Mouse (Mus musculus) intestine, postnatal 0 days (tissue): ENCODE measurements around the gene Tmed2. TPM values are rescaled to one million over a fixed set of nuclear protein-coding genes. Genes with fewer than 3 reads are reported as not detected.
A peak's percentile ranks its signal among the peaks of the same experiment; 100 is the strongest.

Source experiments
- ATAC-seq: fragments of 200-750 bp; cut with Nextera tagmentation; 2 replicates; pipeline ENCODE4 v1.8.0; 2017; ENCODE audit warnings: mild to moderate bottlenecking, moderate TSS enrichment, moderate library complexity
- H3K27ac ChIP-seq: fragments of 300-500 bp; sonication (generic); 2 replicates; pipeline ENCODE4 v1.5.1; 2014; ENCODE audit warnings: mild to moderate bottlenecking, low read depth, low read length, moderate library complexity
- H3K27me3 ChIP-seq: fragments of 300-500 bp; sonication (generic); replicated peaks from 2 replicates; pipeline ENCODE4 v1.6.1; 2014; ENCODE audit warnings: low read length, mixed read lengths; ENCODE audit not compliant: control insufficient read depth, insufficient read depth
- H3K36me3 ChIP-seq: fragments of 300-500 bp; sonication (generic); 2 replicates; pipeline ENCODE4 v1.6.1; 2014; ENCODE audit warnings: mild to moderate bottlenecking, moderate library complexity; ENCODE audit not compliant: control insufficient read depth, insufficient read depth
- H3K4me1 ChIP-seq: fragments of 300-500 bp; sonication (generic); replicated peaks from 2 replicates; pipeline ENCODE4 v1.6.1; 2014; ENCODE audit warnings: antibody characterized with exemption, low read length, mixed read lengths; ENCODE audit not compliant: control insufficient read depth, insufficient read depth
- H3K4me2 ChIP-seq: fragments of 300-500 bp; sonication (generic); replicated peaks from 2 replicates; pipeline ENCODE4 v1.6.1; 2014; ENCODE audit warnings: low read depth, mild to moderate bottlenecking, moderate library complexity
- H3K4me3 ChIP-seq: fragments of 300-500 bp; sonication (generic); 2 replicates; pipeline ENCODE4 v1.5.1; 2014; ENCODE audit warnings: low read depth, low read length
- H3K9ac ChIP-seq: fragments of 300-500 bp; sonication (generic); 2 replicates; pipeline ENCODE4 v1.6.1; 2014; ENCODE audit warnings: mild to moderate bottlenecking, low read depth, low read length
- H3K9me3 ChIP-seq: fragments of 300-500 bp; sonication (generic); 2 replicates; pipeline ENCODE4 v1.6.1; 2016; ENCODE audit warnings: mixed run types; ENCODE audit not compliant: control insufficient read depth
- CTCF ChIP-seq: sonication (generic); IDR thresholded peaks from 2 replicates; pipeline ENCODE4 v1.5.1; 2016; ENCODE audit warnings: low read depth, mild to moderate bottlenecking, control low read depth, antibody characterized with exemption, moderate library complexity
- WGBS: fragments of 180-500 bp; shearing (Covaris S2); extraction: QIAGEN DNeasy Blood & Tissue Kit; methylation state at CpG from one replicate; pipeline ENCODE4 v1.1.7; 2014; 5-methylcytosine and 5-hydroxymethylcytosine counted together
- polyA plus RNA-seq: library from polyadenylated mRNA; unstranded; fragments of >200 nt; fragmentation: Nextera tagmentation; extraction: Ambion mirVana; gene quantifications from 2 replicates; pipeline ENCODE4 v1.2.1, GENCODE M21; 2015

Tmed2 gene
- polyA plus RNA-seq, 1 experiment from 2014 or later = 414 TPM

- H3K27me3 ChIP-seq = no peaks in the 10 kb centered on the region
- peak overlapping the region; percentile 70; the same call in 1 of the 2 replicates for H3K9ac ChIP-seq
- H3K27ac ChIP-seq = peak overlapping the region; percentile 67
- TF ChIP-seq CTCF = no peak
- no peak for ATAC-seq
- H3K9me3 ChIP-seq = no peaks in the 10 kb centered on the region
- H3K4me1 ChIP-seq = no peaks in the 10 kb centered on the region
- H3K36me3 ChIP-seq = peaks cover 38% of the 10 kb centered on the region
- WGBS = 6% methylated on average over 9 of the region's 9 CpGs
- H3K4me3 ChIP-seq = peak overlapping the region; percentile 88
- H3K4me2 ChIP-seq = peak overlapping the region; percentile 81
Observed at GRCm38 (mm10) chr5:124552094-124552472, 11.6 kb downstream of the Tmed2 start.

GRCm38 (mm10) chr5:124552558-124553307 is 12.2 kb downstream of the Tmed2 start, which contains the start of gene Ddx55:
Gene Ddx55 (plus strand): TSS chr5:124552864.
- peak; percentile 86 for ATAC-seq
- H3K36me3 ChIP-seq = peaks cover 37% of the 10 kb centered on the region
- peak within 1 kb of the TSS; percentile 67 for H3K27ac ChIP-seq
- under 1% methylated on average over 66 of the region's 66 CpGs for WGBS
- H3K27me3 ChIP-seq = no peaks in the 10 kb centered on the region
- H3K4me1 ChIP-seq = no peaks in the 10 kb centered on the region
- peak within 1 kb of the TSS; percentile 81 for H3K4me2 ChIP-seq
- H3K4me3 ChIP-seq = peak within 1 kb of the TSS; percentile 88
- peak within 1 kb of the TSS; percentile 70 for H3K9ac ChIP-seq
- H3K9me3 ChIP-seq = no peaks in the 10 kb centered on the region
- peak; percentile 59 for TF ChIP-seq CTCF

GRCm38 (mm10) chr5:124553607-124554006 is 13.1 kb downstream of the Tmed2 start:
- no peaks in the 10 kb centered on the region for H3K4me1 ChIP-seq
- H3K27me3 ChIP-seq = no peaks in the 10 kb centered on the region
- no peak for TF ChIP-seq CTCF
- 64% methylated on average over 6 of the region's 6 CpGs for WGBS
- H3K36me3 ChIP-seq = peaks cover 39% of the 10 kb centered on the region
- peak overlapping the region; percentile 81 for H3K4me2 ChIP-seq
- ATAC-seq = no peak
- H3K27ac ChIP-seq = no peak overlapping the region
- peak overlapping the region; percentile 88 for H3K4me3 ChIP-seq
- no peaks in the 10 kb centered on the region for H3K9me3 ChIP-seq
- 0 out of 2 replicates have a peak overlapping the region, but pooled peaks have one; percentile 70 for H3K9ac ChIP-seq

DNA sequence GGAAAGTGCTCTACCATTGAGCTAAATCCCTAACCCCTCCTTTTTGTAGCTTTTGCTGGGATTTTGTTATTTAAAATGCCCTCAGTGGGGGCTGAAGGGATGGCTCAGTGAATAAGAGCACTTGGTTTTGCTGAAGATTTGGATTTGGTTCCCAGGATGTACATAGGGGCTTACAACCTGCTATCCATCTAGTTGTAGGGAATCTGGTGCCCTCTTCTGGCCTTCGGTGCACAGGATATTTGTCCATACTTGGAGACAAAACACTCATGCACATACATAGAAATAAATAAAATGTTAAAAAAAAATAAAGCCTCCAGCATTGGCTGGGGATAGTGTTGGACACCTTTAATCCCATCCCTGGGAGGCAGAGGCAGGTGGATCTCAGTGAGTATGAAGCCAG is 14.7 kb downstream of the Tmed2 start:
- Histone ChIP-seq H3K9me3 (no peaks in the 10 kb centered on the region), H3K27ac (no peak overlapping the region), H3K27me3 (no peaks in the 10 kb centered on the region), H3K4me2 (no peak overlapping the region), H3K4me1 (no peaks in the 10 kb centered on the region), H3K9ac (no peak overlapping the region), H3K36me3 (peaks cover 51% of the 10 kb centered on the region), H3K4me3 (no peak overlapping the region)
- 76% methylated on average over 1 of the region's 1 CpGs for WGBS
- TF ChIP-seq CTCF = peak; percentile 64
- no peak for ATAC-seq

DNA sequence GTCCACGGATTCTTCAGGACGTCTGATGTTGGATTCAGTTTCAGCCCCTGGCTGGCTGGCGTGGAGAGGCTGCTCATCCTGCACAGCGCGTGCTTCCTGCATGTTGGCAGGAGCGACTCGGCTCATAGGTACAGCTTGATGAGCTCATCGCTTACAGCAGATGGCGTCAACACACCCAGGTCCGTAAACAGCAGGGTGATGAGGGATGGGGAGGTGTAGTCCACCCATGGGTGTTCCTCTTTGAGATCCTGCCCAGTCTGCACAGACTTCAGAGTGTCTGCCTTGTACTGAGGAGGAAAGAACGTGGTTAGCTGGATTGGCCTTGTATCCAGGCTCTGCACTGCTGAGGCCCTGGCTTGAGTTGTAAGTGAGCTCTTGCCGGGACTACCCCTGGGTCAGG is 30.6 kb downstream of the Tmed2 start:
- peak overlapping the region; percentile 9; the same call in 1 of the 2 replicates for H3K27ac ChIP-seq
- H3K4me2 ChIP-seq = no peak overlapping the region
- H3K27me3 ChIP-seq = no peaks in the 10 kb centered on the region
- H3K9me3 ChIP-seq = no peaks in the 10 kb centered on the region
- WGBS = 75% methylated on average over 12 of the region's 12 CpGs
- 0 out of 2 replicates have a peak, but pooled peaks have one; percentile 22 for ATAC-seq
- H3K36me3 ChIP-seq = peaks cover 96% of the 10 kb centered on the region
- H3K9ac ChIP-seq = no peak overlapping the region
- TF ChIP-seq CTCF = no peak
- no peak overlapping the region for H3K4me3 ChIP-seq
- no peaks in the 10 kb centered on the region for H3K4me1 ChIP-seq

GRCm38 (mm10) chr5:124575467-124575866 is 35.0 kb downstream of the Tmed2 start:
- Histone ChIP-seq H3K27ac (no peak overlapping the region), H3K4me3 (no peak overlapping the region), H3K4me2 (no peak overlapping the region), H3K4me1 (0 out of 2 replicates have a peak, but pooled peaks cover 3% of the 10 kb centered on the region), H3K36me3 (peaks cover 61% of the 10 kb centered on the region), H3K27me3 (no peaks in the 10 kb centered on the region), H3K9ac (no peak overlapping the region), H3K9me3 (no peaks in the 10 kb centered on the region)
- TF ChIP-seq CTCF = no peak
- WGBS = 57% methylated on average over 7 of the region's 7 CpGs
- ATAC-seq = peak; percentile 14; the same call in 1 of the 2 replicates
